Mouse (Mus musculus) cerebellum, adult 11 months (tissue): ENCODE measurements around the gene Ralgapa2.

Experiments used
- DNase-seq: peaks from one replicate; pipeline ENCODE4 v3.0.0; 2022

Ralgapa2 gene

GRCm38 (mm10) chr2:146511911-146512580 is at the start of gene Ralgapa2:
TSS of gene Ralgapa2 (minus strand) at chr2:146512344.
- DNase-seq = peak; percentile 99

- no peak for DNase-seq
Observed at GRCm38 (mm10) chr2:146561505-146561904, 49.4 kb upstream of the Ralgapa2 start.

- DNase-seq = no peak
Observed at GRCm38 (mm10) chr2:146560633-146561043, 48.5 kb upstream of the Ralgapa2 start.

DNA sequence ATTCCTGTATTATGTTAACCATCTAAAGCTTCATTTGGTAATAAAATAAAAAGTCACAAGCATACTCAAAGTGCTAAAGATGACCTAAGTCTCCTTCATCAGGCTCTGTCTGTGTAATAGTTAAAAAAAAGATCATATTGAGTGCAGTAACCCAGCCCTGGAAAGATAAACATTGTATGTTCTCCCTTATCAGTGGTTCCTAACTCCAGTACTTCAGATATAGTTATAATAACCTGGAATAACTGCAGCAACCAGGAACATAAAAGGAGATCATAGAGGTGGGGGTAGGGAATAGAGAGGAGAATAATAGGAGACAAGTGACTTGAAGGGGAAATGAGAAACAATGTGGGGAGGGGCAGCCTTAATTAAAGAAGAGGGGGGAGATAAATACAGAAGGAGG is 44.0 kb upstream of the Ralgapa2 start:
- DNase-seq = no peak

- no peak for DNase-seq
Observed at GRCm38 (mm10) chr2:146555351-146555750, 43.2 kb upstream of the Ralgapa2 start.

DNA sequence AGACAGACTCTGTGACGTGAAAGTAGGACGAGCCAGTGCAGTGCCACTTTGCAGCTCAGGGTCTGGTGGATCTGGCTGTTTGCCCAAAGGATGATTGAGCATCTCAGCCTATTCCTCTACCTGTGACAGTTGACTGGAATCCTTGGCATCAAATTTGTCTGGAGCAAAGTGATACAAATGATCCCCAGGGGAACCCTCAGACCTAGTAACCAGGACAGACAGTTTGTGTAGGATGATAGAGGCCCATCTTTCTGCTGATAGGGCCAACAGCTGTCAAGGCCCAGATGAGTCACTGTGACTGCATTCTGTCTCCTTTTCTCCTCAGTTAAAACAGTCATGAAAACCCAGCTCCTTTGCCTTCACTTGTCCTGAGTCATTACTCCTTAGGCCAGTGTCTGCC is 41.6 kb upstream of the Ralgapa2 start:
- DNase-seq = no peak

DNA sequence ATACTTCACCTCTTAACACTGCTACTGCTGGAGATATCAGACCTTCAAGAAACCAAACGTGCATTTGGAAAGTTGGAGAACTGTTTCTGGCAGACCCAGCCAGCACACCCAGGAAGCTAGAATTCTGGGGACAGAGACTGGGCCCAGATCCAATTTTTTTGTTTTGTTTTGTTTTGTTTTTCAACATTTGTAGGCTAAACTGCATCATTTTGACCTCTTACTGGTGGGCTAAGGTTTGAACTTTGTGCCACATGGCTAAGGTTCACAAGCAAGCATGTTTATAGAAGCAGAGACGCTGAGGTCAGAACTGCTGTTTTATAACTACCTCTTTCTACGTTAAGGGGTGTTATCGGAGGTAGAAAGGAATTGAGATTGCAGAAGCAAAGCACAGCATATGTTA is 39.7 kb upstream of the Ralgapa2 start:
- DNase-seq = no peak

DNA sequence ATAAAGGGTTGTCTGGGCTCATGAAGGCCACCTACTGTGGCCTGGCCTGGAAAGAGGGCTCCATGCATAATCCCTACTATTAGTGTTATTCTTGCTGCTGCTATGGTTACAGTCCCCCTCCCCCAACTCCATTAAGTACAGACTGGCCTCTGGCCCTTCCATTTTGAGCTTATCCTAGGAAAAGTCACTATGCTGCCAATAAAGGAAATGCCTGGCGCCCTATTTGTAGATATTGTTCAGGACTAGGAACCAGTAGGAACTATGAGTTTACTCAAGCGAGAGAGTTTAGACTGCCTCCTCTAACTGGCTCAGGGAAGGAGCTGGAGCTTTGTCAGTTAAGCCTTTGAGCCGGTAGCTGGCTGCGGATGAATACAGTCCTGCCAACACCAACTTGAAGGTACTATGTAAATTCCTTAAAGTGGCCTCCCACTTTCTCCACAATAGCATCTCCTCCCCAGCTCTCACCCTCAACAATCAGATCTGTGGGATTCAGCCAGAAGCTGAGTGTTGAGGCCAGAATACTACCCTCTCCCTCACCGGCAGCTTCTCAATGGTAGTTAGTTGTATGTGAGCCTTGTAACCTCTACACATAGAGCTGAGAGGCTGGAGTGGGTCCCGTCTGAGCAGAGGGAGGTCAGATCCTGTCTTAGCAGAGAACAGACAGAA is 37.1 kb upstream of the Ralgapa2 start:
- no peak for DNase-seq

- DNase-seq = no peak
Observed at GRCm38 (mm10) chr2:146544155-146544814, 32.1 kb upstream of the Ralgapa2 start.

DNA sequence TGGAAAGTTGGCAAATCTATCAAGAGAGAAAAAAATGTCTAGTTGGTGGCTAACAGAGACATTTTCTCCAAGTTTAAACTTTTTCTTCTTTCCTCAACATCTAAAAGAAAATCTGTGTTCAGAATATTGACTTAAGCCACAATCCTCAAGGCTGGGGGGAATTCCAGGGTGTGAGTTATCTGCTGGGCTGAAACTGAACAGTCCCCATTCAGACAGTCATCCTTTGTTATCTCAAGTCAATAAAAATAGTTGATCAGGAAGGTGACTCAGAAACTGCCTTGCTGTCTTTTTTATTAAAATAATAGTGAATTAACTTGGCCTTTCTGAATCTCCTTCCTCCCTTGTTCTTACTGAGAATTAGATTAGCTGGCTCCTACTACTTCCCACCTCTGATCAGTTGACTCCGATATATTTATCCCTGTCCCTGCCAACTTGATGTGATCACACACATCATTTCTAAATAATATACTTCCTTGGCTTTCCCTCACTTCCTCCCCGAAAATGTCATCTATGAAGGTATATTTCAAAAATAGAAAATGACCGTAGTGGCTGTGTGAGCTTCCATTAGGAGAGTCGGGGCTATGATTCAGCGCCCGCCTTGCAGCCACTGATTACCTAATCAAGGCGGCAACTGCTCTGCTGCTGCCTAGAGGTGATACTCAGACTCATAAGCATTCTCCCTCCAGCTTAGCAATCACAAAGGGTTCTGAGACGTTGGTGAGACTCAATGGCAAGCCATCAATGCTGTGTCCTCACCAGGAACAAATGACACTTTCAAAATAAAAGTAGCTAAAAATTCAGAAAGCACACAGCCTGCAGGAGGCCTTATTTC is 21.2 kb upstream of the Ralgapa2 start:
- DNase-seq = no peak

DNA sequence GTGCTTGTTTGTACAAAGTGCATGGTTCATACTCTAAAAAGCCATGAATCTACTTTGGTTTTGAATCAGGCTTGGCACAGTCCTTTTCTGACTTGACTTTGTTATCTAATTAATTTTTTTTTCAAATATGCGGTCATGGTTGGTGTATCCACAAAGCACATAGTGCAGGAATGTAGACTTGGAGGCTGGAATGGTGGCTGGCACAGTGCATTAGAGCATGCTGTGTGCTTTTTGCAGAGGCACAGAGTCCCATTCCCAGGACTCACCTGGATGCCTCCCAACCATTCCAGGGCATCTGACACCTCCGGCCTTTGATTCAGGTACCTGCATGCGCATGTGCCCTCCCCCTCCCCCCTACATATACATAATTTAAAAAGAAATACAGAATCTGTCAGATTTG is 20.3 kb upstream of the Ralgapa2 start:
- no peak for DNase-seq

DNA sequence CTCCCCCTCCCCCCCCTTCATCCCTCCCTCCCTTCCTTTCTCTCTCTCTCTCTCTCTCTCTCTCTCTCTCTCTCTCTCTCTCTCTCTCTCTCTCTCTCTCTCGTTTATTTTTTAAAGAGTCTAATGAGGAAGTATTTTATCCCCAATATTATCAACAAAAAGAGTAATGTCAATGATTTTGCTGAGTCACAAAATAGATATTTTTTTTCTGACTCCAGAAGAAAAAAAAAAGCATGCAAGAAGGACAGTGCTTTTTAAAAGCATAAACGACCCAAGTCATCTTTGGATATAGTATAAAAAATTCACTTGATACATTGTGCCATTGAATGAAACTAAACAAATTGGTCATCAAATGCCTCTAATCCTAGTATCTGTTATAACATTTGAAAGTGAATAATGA is 13.3 kb upstream of the Ralgapa2 start:
- no peak for DNase-seq

DNA sequence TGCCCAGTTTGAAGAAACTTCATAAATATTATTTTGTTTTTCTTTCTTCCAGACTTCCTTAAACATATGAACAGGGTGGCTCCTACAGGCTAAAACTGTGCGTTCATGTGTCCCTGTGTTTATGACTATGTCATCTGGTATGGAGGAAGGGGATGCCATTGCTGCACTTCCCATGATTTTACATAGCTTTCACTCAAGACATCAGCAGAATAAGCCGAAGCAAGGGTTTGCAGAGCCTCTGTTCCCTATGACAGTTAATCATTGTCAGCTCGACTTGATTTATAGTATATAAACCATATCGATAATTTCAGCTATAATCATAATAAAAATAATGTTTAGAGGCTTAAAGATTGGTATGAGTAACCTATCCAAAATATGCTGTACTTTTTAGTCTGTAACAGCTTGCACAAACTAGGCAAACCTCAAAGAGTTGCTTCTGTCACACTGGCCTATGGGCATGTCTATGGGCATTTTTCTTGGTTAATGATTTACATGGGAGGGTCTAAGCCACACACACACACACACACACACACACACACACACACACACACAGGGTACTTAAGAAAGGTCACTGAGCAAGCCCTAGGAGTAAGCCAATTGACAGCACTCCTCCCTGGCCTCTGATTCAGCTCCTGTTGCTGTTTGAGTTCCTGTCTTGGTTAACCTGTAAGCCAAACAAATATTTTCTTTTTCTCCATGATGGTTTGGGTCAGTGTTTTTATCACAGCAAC is 12.7 kb upstream of the Ralgapa2 start:
- no peak for DNase-seq

- DNase-seq = no peak
Observed at GRCm38 (mm10) chr2:146516894-146517293, 4.8 kb upstream of the Ralgapa2 start.

DNA sequence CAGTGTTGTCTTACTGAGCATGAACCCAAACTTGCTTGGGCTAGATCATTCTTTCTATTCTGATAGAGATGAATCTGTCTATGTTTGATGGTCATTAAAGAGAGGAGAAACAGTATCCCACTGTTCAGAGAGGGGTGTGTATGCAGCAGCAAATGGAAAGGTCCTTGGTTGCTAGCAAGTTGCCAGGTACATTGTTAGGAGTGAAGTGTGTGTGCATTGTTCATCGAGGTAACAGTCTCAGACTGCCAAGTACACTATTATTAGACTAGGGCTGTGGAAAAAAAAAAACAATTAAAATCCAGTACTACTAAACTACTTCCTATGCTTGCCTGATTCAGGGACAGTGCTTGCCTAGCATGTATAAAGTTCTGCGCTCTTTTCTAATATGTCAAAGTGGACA is 2.9 kb upstream of the Ralgapa2 start:
- DNase-seq = no peak

DNA sequence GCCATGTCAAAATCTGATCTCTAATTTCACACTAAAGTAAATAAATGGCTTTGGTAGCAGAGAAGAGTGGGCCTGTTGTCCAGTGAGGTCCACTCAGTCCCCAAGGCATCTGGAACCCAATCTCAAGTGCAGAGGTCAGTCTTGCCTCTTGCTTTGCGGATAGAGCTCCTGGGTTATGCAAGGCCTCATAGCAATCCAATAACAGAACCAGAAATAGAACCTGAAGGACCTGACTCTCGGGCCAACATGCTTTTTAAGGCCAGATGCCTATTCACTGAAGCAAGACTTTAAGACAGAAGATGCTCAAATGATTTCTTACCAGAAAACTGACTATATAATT is 407 bp upstream of the Ralgapa2 start:
- DNase-seq = peak; percentile 27

DNA sequence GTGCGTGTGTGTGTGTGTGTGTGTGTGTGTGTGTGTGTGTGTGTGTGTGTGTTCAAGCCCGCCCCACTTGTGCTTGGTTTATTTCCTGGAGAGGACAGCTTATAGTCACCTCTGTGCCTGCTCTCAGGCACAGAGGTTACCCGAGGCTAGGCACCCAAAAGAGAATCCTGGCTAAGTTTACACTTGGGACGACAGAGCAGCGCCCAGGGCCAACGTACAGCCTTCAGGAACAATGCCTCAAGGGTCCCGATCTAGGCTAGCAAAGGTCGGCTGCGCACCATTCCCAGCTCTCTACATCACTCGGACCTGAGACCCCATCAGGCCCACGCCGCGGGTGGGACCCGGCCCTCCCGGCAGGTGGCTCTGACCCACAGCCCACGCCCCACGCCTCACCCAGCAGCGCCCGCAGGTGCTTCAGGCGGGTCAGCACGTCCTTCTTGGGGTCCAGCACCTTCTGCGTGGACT is 711 bp downstream of the Ralgapa2 start:
- DNase-seq = no peak

GRCm38 (mm10) chr2:146510780-146511179 is 1.4 kb downstream of the Ralgapa2 start:
- DNase-seq = no peak

DNA sequence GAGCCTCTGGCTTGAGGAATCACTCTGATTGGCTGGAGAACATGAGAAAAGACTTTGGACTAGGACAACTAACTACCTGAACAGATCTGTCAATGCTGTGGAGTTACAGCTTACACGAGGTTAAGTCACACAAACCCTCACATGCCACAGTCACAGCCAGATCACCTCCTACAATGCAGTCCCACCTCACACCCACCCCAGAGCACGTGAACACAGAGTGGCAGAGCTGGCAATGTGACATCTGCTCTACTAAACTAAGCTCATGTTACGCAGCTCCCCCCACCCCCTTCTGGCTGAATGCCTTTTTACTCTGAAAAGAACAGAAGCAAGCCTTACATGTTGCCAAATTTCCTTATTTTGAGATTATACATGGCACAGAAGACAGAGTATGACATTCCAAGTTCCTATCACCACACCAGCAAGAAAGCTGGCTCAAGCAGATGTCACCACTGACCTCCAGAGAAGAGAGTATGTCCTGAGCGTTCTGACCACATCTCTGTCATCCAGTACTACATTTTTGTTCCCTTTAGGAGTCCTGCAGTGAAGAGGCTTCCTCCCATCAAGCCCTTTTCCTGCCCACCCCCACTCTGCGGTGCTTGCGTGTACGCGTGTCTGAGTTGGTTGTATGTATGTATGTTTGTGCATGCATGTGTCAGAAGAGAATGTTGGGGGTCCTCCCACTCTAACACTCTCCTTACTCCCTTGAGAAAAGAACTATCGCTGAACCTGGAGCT is 9.4 kb downstream of the Ralgapa2 start:
- DNase-seq = no peak

GRCm38 (mm10) chr2:146500067-146500466 is 12.1 kb downstream of the Ralgapa2 start:
- DNase-seq = no peak

DNA sequence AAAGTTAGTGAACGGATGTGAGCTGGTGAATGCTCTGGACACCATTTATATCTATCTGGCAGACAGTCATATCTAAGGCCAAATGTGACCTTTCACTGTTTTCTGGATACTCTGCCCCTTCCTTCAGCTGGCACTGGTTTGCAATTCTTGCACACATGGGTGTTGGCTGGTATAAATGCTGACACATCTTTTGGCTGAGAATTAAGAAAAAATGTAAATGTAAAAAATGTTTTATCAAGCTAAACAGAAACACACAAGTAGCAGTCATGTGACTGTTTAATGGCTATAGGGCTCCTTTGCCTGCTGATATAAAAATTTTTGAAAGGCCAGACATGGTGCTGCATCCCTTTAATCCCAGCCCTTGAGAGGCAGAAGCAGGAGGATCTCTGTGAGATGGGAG is 13.0 kb downstream of the Ralgapa2 start:
- no peak for DNase-seq

DNA sequence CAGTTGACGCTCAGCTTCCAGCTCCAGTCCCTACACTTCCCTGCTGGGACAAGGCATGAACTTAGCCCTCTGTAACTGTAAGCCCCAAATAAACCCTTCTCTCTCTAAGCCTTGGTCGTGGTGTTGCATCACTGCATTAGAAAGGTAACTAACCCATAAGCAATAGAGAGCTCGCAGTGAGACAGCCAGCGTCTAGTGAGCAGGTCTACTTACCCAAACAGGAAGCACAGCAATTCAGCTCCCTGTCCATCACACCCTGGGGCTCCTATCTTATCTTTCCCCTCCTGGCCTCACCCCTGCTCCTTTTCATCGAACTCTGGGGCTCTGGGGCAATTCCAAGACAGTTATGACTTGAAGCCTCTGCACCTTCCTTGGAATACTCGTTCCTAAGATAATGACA is 13.8 kb downstream of the Ralgapa2 start:
- DNase-seq = no peak
